Mouse (Mus musculus) testis, adult 2 months (tissue): ENCODE measurements around the gene Slc24a3. TPM values are rescaled to one million over a fixed set of nuclear protein-coding genes. Genes with fewer than 3 reads are reported as not detected.

Experiments used
- H3K27ac ChIP-seq: fragments of 200-500 bp; 2 replicates; pipeline ENCODE4 v1.5.1; 2012; ENCODE audit warnings: low read depth, low read length; ENCODE audit not compliant: control insufficient read depth, insufficient read depth
- H3K27me3 ChIP-seq: fragments of 200-500 bp; 2 replicates; pipeline ENCODE4 v1.6.1; 2012; ENCODE audit warnings: mild to moderate bottlenecking, low read length, moderate library complexity; ENCODE audit not compliant: control insufficient read depth, insufficient read depth
- H3K36me3 ChIP-seq: fragments of 200-500 bp; 2 replicates; pipeline ENCODE4 v1.6.1; 2012; ENCODE audit warnings: mild to moderate bottlenecking, low read length; ENCODE audit not compliant: control insufficient read depth, insufficient read depth
- H3K4me1 ChIP-seq: fragments of 200-500 bp; 2 replicates; pipeline ENCODE4 v1.6.1; 2012; ENCODE audit warnings: low read length; ENCODE audit not compliant: control insufficient read depth, insufficient read depth
- H3K4me3 ChIP-seq: fragments of 200-500 bp; 2 replicates; pipeline ENCODE4 v1.5.1; 2012; ENCODE audit warnings: low read depth, mild to moderate bottlenecking, low read length, moderate library complexity, mixed read lengths; ENCODE audit not compliant: control insufficient read depth
- CTCF ChIP-seq: fragments of 200-500 bp; IDR thresholded peaks from 2 replicates; pipeline ENCODE4 v1.5.1; 2012; ENCODE audit warnings: low read depth, mild to moderate bottlenecking, inconsistent platforms, low read length, moderate library complexity; ENCODE audit not compliant: control insufficient read depth, insufficient read depth, insufficient replicate concordance
- POLR2A ChIP-seq: fragments of 200-500 bp; IDR thresholded peaks from 2 replicates; pipeline ENCODE4 v1.6.1; 2012; ENCODE audit warnings: low read depth, mild to moderate bottlenecking, inconsistent platforms, low read length, moderate library complexity; ENCODE audit not compliant: control insufficient read depth
- polyA plus RNA-seq: library from polyadenylated mRNA; depleted of rRNA; stranded (reverse); fragments of >200 nt; gene quantifications from 2 replicates; pipeline ENCODE4 v1.2.3, GENCODE M21; 2012

Gene Slc24a3
- polyA plus RNA-seq, 1 experiment: 9.3 TPM

DNA sequence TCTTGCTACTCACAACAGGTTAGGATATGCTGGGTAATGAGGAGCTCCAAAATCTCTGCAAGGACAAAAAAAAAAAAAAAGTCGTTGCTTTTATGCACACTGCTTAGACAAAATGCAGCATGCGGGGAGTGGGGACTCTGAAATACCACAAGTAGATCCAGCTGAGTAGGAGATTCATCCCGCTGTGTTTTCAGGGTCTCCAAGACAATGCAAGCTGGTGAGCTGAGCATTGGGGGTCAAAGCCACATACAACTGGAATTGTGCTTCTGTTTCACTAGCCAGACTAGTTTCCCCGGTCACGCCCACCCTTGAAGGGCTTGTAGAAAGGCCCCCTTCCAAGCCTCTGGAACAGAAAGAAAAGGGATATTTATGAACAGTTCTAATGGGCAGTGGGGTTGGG, 270.8 kb downstream of the Slc24a3 start:
- no peaks in the 10 kb centered on the region for H3K27me3 ChIP-seq
- TF ChIP-seq POLR2A (no peak), CTCF (no peak)
- no peak overlapping the region for H3K27ac ChIP-seq
- no peaks in the 10 kb centered on the region for H3K4me1 ChIP-seq
- no peak overlapping the region for H3K4me3 ChIP-seq
- no peaks in the 10 kb centered on the region for H3K36me3 ChIP-seq

DNA sequence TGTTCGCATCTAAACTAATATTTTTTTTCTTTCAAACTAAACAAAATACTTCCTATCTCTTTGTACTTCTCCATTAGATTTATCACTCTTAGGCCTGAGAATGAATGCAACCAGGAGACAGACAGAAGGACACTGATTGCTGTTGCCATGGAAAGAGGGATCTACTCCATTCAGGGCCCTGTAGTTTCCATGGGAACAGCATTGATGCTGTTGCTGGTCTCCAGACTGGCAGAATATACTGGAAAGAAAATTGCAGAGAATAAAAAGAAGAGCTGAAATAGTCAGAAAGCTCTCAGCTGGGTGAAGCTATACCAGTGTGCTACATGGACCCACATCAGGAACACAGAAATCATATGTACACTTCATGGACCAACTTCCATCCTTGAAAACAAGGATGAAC, 272.2 kb downstream of the Slc24a3 start:
- Histone ChIP-seq H3K27ac (no peak overlapping the region), H3K4me1 (no peaks in the 10 kb centered on the region), H3K4me3 (no peak overlapping the region), H3K27me3 (no peaks in the 10 kb centered on the region), H3K36me3 (no peaks in the 10 kb centered on the region)
- TF ChIP-seq POLR2A (no peak), CTCF (no peak)

DNA sequence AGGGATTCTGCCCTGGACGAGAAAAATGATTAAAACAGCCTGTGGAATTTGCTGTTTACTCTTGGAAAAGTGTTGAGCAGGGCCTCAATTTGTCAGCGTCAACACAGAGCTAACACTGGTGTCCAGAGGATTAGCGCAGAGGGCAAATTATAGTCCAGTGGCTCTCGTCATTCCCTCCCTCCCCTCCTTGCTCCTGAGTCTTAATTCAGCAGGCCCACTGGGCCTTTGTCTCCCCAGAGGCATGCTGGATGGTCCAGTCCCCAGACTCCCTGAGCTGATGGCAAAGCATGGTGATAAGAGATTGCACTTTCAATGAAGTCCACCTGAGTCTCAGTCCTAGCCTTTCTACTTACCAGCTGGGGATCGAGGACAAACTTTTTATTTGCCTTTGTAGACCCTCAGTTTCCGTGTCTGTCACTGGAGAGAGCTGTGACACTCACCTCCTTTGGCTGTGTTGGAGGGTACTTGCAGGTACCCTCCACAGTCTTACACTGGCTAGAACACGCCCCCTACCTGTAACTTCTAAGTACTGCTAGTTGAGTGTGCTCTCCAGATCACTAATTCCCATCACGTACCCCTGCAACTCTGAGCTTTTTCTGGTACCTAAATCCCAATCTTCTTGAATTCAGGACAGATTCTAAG, 289.7 kb downstream of the Slc24a3 start:
- H3K4me1 ChIP-seq: no peaks in the 10 kb centered on the region
- no peaks in the 10 kb centered on the region for H3K27me3 ChIP-seq
- H3K36me3 ChIP-seq: no peaks in the 10 kb centered on the region
- no peak overlapping the region for H3K27ac ChIP-seq
- TF ChIP-seq CTCF (no peak), POLR2A (no peak)
- no peak overlapping the region for H3K4me3 ChIP-seq

DNA sequence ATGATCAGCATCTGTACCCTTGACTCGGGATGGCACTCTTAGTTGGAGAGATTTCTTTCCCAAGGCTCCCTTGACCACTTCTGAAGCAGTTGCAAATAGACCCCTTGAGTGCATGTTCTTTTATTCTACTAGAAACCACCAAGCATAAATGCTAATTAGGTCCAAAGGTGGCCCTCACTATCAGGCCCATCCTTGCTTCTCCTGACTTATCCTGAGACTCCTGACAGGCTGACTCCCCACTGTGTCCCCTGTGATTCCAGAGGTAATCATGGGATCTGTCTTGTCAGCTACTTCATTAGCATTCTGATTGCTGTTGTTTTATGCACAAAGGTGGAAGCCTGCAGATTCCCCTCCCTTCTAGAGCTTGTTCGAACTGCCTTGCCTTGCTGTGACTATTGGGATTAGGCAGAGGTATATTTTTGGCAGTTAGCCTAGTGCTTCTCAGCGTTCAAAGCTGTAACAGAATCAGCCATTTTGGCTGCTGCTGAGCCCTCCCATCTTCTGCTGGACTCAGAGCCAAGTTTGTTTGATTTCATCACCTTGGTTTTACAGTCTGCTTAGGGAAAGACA, 293.4 kb downstream of the Slc24a3 start:
- Histone ChIP-seq H3K4me1 (no peaks in the 10 kb centered on the region), H3K27ac (no peak overlapping the region), H3K27me3 (no peaks in the 10 kb centered on the region), H3K36me3 (no peaks in the 10 kb centered on the region), H3K4me3 (no peak overlapping the region)
- TF ChIP-seq POLR2A: no peak
- TF ChIP-seq CTCF: no peak

DNA sequence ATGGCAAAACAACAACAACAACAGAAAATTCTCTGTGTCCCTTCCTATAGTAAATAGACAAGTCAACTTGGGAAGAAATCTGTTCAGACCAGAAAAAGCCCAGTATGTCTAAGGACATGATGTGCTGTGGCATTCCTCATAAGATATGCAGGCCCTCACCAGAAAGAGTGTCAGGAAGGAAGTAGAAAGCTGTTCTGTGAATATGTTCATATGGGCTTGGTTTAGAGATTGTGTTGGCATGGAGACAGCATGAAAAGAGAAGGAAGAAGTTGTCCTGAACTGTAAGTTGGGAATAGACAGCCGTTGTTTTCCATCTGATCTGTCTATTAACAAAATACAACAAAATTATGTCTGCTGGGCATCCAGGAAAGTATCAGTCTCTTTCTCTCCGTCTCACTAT, 294.7 kb downstream of the Slc24a3 start:
- H3K36me3 ChIP-seq: no peaks in the 10 kb centered on the region
- TF ChIP-seq CTCF (no peak), POLR2A (no peak)
- H3K4me1 ChIP-seq: no peaks in the 10 kb centered on the region
- no peaks in the 10 kb centered on the region for H3K27me3 ChIP-seq
- H3K27ac ChIP-seq: no peak overlapping the region
- no peak overlapping the region for H3K4me3 ChIP-seq

DNA sequence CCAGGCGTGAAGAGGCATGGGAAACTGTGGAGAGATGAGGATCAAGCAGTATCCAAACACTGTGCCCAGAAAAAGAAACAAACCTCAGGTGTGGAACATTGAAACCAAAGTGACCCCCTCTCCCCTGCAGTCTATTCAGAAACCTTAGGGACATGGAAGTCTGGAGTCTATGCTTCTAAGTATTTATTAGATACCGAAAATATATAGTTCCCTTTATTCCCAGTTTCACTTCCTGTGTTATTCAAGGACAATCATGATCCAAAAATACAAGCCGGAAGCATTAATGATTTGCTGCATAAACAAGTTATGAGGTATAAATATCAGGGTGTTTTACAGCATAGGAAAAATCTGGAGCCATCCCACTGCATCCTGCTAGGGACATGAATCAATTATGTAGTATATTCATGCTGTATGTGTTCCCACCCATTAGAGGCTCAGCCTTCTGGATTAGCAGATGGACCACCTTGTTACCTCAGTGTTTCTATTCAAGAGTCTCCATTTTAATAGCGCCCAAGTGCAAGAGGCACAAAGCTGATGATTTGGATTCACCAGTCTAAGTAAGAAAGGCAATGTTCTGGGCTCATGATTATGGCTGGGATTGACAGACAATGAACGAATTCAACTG, 301.3 kb downstream of the Slc24a3 start:
- Histone ChIP-seq H3K4me1 (no peaks in the 10 kb centered on the region), H3K27ac (no peak overlapping the region), H3K27me3 (no peaks in the 10 kb centered on the region), H3K4me3 (no peak overlapping the region), H3K36me3 (no peaks in the 10 kb centered on the region)
- no peak for TF ChIP-seq CTCF
- TF ChIP-seq POLR2A: no peak

DNA sequence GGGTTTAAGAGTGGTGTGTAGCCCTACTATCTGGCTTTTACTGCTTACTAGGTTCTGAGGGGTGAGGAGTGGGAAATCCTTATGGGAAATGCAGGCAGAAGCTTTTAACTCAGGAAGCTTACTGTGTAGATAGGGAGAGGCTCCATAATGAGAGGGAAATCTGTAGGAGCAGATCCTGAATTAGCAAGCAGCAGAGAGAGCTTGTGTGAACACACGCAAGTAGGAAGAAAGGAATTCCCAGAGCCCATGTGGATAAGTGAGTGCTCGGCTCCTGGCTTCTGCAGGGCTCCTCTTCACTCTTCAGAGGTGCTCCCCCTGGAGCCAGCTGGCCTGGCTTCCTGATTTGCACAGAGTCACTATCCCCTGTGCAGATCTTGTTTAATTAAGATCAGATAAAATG, 309.9 kb downstream of the Slc24a3 start:
- Histone ChIP-seq H3K4me3 (no peak overlapping the region), H3K36me3 (no peaks in the 10 kb centered on the region), H3K27me3 (no peaks in the 10 kb centered on the region), H3K4me1 (no peaks in the 10 kb centered on the region), H3K27ac (no peak overlapping the region)
- no peak for TF ChIP-seq POLR2A
- no peak for TF ChIP-seq CTCF

DNA sequence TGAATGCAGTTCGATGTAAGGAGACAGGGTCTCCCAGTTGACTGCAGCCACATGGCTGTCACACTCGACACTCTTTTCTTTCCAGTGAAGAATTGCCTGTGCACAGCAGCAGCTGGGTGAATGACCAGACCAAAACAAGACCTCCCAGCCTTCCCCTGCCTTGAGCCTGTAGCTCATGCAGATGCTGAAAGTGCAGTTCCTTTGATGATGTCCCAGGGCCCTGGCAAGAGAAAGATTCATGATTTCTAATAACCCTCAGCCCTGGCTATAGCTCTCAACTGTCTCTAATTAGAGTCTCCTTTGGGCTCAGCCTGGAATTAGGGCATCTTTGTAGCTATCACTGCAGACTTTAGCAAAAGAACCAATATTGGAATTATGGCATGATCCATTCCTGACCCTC, 312.1 kb downstream of the Slc24a3 start:
- H3K36me3 ChIP-seq: no peaks in the 10 kb centered on the region
- no peaks in the 10 kb centered on the region for H3K27me3 ChIP-seq
- H3K4me1 ChIP-seq: no peaks in the 10 kb centered on the region
- TF ChIP-seq CTCF (no peak), POLR2A (no peak)
- no peak overlapping the region for H3K4me3 ChIP-seq
- H3K27ac ChIP-seq: no peak overlapping the region
